Mouse (Mus musculus): Measurements from ENCODE around the gene Ppp2r2d. TPM values are rescaled to one million over a fixed set of nuclear protein-coding genes. Genes with fewer than 3 reads are reported as not detected.

The Ppp2r2d gene
- polyA plus RNA-seq, 1 experiment from 2014 or later, result 99.4 TPM

GRCm38 (mm10) chr7:138908768-138909276 is 62.9 kb downstream of the Ppp2r2d start:
- H3K36me3 ChIP-seq (replicated peaks; ENCODE audit: control insufficient read depth, insufficient read depth), result no peaks in the 10 kb centered on the region
- 4% methylated on average over 10 of the region's 10 CpGs for WGBS
- no peak overlapping the region for H3K27ac ChIP-seq
- H3K4me3 ChIP-seq (replicated peaks; ENCODE audit: low read length), result peak overlapping the region; percentile 58
- H3K4me2 ChIP-seq (replicated peaks), result peak overlapping the region; percentile 80
- DNase-seq (ENCODE audit: low spot score) (peak; percentile 32), ATAC-seq (ENCODE audit: low FRiP score) (no peak)
- H3K4me1 ChIP-seq (replicated peaks; ENCODE audit: control insufficient read depth, insufficient read depth, low read length), result peaks cover 21% of the 10 kb centered on the region
- no peaks in the 10 kb centered on the region for H3K9me3 ChIP-seq (ENCODE audit: control insufficient read depth, low read length)
- peak overlapping the region; percentile 74 for H3K9ac ChIP-seq
- peaks cover 4% of the 10 kb centered on the region; the same call in 1 of the 2 replicates for H3K27me3 ChIP-seq (ENCODE audit: control insufficient read depth, insufficient read depth, low read length)

GRCm38 (mm10) chr7:138909277-138910192 is 63.7 kb downstream of the Ppp2r2d start, which contains the start of gene Bnip3:
Bnip3 (minus strand) TSS chr7:138909519.
- 0 out of 2 replicates have a peak within 1 kb of the TSS, but pooled peaks have one; percentile 43 for H3K27ac ChIP-seq
- ATAC-seq (ENCODE audit: low FRiP score) (peak; percentile 94), DNase-seq (ENCODE audit: low spot score) (peak; percentile 87)
- no peaks in the 10 kb centered on the region for H3K36me3 ChIP-seq (replicated peaks; ENCODE audit: control insufficient read depth, insufficient read depth)
- peaks cover 21% of the 10 kb centered on the region for H3K4me1 ChIP-seq (replicated peaks; ENCODE audit: control insufficient read depth, insufficient read depth, low read length)
- H3K4me2 ChIP-seq (replicated peaks), result peak within 1 kb of the TSS; percentile 80
- no peaks in the 10 kb centered on the region for H3K9me3 ChIP-seq (ENCODE audit: control insufficient read depth, low read length)
- WGBS, result under 1% methylated on average over 60 of the region's 66 CpGs
- peak within 1 kb of the TSS; percentile 58 for H3K4me3 ChIP-seq (replicated peaks; ENCODE audit: low read length)
- peak within 1 kb of the TSS; percentile 74 for H3K9ac ChIP-seq
- peaks cover 4% of the 10 kb centered on the region; the same call in 1 of the 2 replicates for H3K27me3 ChIP-seq (ENCODE audit: control insufficient read depth, insufficient read depth, low read length)

- DNase-seq (ENCODE audit: low spot score), result no peak
- peak overlapping the region; percentile 58 for H3K4me3 ChIP-seq (replicated peaks; ENCODE audit: low read length)
- ATAC-seq (ENCODE audit: low FRiP score), result no peak
- no peaks in the 10 kb centered on the region for H3K9me3 ChIP-seq (ENCODE audit: control insufficient read depth, low read length)
- 27% methylated on average over 7 of the region's 7 CpGs for WGBS
- H3K9ac ChIP-seq, result peak overlapping the region; percentile 74
- no peak overlapping the region for H3K27ac ChIP-seq
- peaks cover 21% of the 10 kb centered on the region for H3K4me1 ChIP-seq (replicated peaks; ENCODE audit: control insufficient read depth, insufficient read depth, low read length)
- H3K4me2 ChIP-seq (replicated peaks), result peak overlapping the region; percentile 80
- peaks cover 4% of the 10 kb centered on the region; the same call in 1 of the 2 replicates for H3K27me3 ChIP-seq (ENCODE audit: control insufficient read depth, insufficient read depth, low read length)
- no peaks in the 10 kb centered on the region for H3K36me3 ChIP-seq (replicated peaks; ENCODE audit: control insufficient read depth, insufficient read depth)
These were observed 64.3 kb downstream of the Ppp2r2d start for GRCm38 (mm10) chr7:138910193-138910562.

- Histone ChIP-seq H3K27ac (no peak overlapping the region), H3K9me3 (ENCODE audit: control insufficient read depth, low read length) (no peaks in the 10 kb centered on the region), H3K27me3 (ENCODE audit: control insufficient read depth, insufficient read depth, low read length) (peaks cover 4% of the 10 kb centered on the region; the same call in 1 of the 2 replicates), H3K4me2 (replicated peaks) (no peak overlapping the region), H3K9ac (no peak overlapping the region), H3K36me3 (replicated peaks; ENCODE audit: control insufficient read depth, insufficient read depth) (no peaks in the 10 kb centered on the region), H3K4me1 (replicated peaks; ENCODE audit: control insufficient read depth, insufficient read depth, low read length) (peaks cover 4% of the 10 kb centered on the region), H3K4me3 (replicated peaks; ENCODE audit: low read length) (no peak overlapping the region)
- ATAC-seq (ENCODE audit: low FRiP score) (no peak), DNase-seq (ENCODE audit: low spot score) (no peak)
- 82% methylated on average over 3 of the region's 3 CpGs for WGBS
These were observed 67.7 kb downstream of the Ppp2r2d start for GRCm38 (mm10) chr7:138913616-138914015.

- 7% methylated on average over 26 of the region's 26 CpGs for WGBS
- Histone ChIP-seq H3K4me2 (replicated peaks) (peak overlapping the region; percentile 61), H3K4me3 (replicated peaks; ENCODE audit: low read length) (peak overlapping the region; percentile 25), H3K36me3 (replicated peaks; ENCODE audit: control insufficient read depth, insufficient read depth) (no peaks in the 10 kb centered on the region), H3K27ac (peak overlapping the region; percentile 43; the same call in 1 of the 2 replicates), H3K9ac (peak overlapping the region; percentile 44), H3K27me3 (ENCODE audit: control insufficient read depth, insufficient read depth, low read length) (no peaks in the 10 kb centered on the region), H3K4me1 (replicated peaks; ENCODE audit: control insufficient read depth, insufficient read depth, low read length) (peaks cover 10% of the 10 kb centered on the region), H3K9me3 (ENCODE audit: control insufficient read depth, low read length) (no peaks in the 10 kb centered on the region)
- DNase-seq (ENCODE audit: low spot score), result peak; percentile 28
- ATAC-seq (ENCODE audit: low FRiP score), result no peak
These were observed 73.5 kb downstream of the Ppp2r2d start for GRCm38 (mm10) chr7:138919156-138919944.

- no peaks in the 10 kb centered on the region for H3K9me3 ChIP-seq (ENCODE audit: control insufficient read depth, low read length)
- no peak overlapping the region for H3K9ac ChIP-seq
- DNase-seq (ENCODE audit: low spot score), result no peak
- peaks cover 10% of the 10 kb centered on the region for H3K4me1 ChIP-seq (replicated peaks; ENCODE audit: control insufficient read depth, insufficient read depth, low read length)
- ATAC-seq (ENCODE audit: low FRiP score), result no peak
- no peak overlapping the region for H3K4me3 ChIP-seq (replicated peaks; ENCODE audit: low read length)
- H3K36me3 ChIP-seq (replicated peaks; ENCODE audit: control insufficient read depth, insufficient read depth), result no peaks in the 10 kb centered on the region
- 93% methylated on average over 8 of the region's 8 CpGs for WGBS
- H3K27me3 ChIP-seq (ENCODE audit: control insufficient read depth, insufficient read depth, low read length), result no peaks in the 10 kb centered on the region
- H3K4me2 ChIP-seq (replicated peaks), result no peak overlapping the region
- H3K27ac ChIP-seq, result no peak overlapping the region
These were observed 75.7 kb downstream of the Ppp2r2d start for GRCm38 (mm10) chr7:138921611-138922010.

- ATAC-seq (ENCODE audit: low FRiP score) (no peak), DNase-seq (ENCODE audit: low spot score) (peak; percentile 41)
- no peak overlapping the region for H3K4me2 ChIP-seq (replicated peaks)
- no peak overlapping the region for H3K4me3 ChIP-seq (replicated peaks; ENCODE audit: low read length)
- no peaks in the 10 kb centered on the region for H3K9me3 ChIP-seq (ENCODE audit: control insufficient read depth, low read length)
- H3K27ac ChIP-seq, result no peak overlapping the region
- H3K9ac ChIP-seq, result no peak overlapping the region
- H3K36me3 ChIP-seq (replicated peaks; ENCODE audit: control insufficient read depth, insufficient read depth), result no peaks in the 10 kb centered on the region
- peaks cover 9% of the 10 kb centered on the region for H3K4me1 ChIP-seq (replicated peaks; ENCODE audit: control insufficient read depth, insufficient read depth, low read length)
- 8% methylated on average over 3 of the region's 3 CpGs for WGBS
- no peaks in the 10 kb centered on the region for H3K27me3 ChIP-seq (ENCODE audit: control insufficient read depth, insufficient read depth, low read length)
These were observed 78.0 kb downstream of the Ppp2r2d start for GRCm38 (mm10) chr7:138923756-138924425.

- Histone ChIP-seq H3K36me3 (replicated peaks; ENCODE audit: control insufficient read depth, insufficient read depth) (no peaks in the 10 kb centered on the region), H3K27me3 (ENCODE audit: control insufficient read depth, insufficient read depth, low read length) (no peaks in the 10 kb centered on the region), H3K4me2 (replicated peaks) (no peak overlapping the region), H3K4me1 (replicated peaks; ENCODE audit: control insufficient read depth, insufficient read depth, low read length) (no peaks in the 10 kb centered on the region), H3K9ac (no peak overlapping the region), H3K4me3 (replicated peaks; ENCODE audit: low read length) (no peak overlapping the region), H3K9me3 (ENCODE audit: control insufficient read depth, low read length) (no peaks in the 10 kb centered on the region), H3K27ac (no peak overlapping the region)
- DNase-seq (ENCODE audit: low spot score) (no peak), ATAC-seq (ENCODE audit: low FRiP score) (no peak)
- 93% methylated on average over 4 of the region's 4 CpGs for WGBS
These were observed 82.6 kb downstream of the Ppp2r2d start for GRCm38 (mm10) chr7:138928456-138928855.

Data from hindbrain, embryonic 14.5 days (tissue).